Mouse (Mus musculus): Measurements from ENCODE around the gene Arl4a. TPM values are rescaled to one million over a fixed set of nuclear protein-coding genes. Genes with fewer than 3 reads are reported as not detected.

Arl4a gene
- total RNA-seq, 1 experiment from 2014 or later = 19.2 TPM

DNA sequence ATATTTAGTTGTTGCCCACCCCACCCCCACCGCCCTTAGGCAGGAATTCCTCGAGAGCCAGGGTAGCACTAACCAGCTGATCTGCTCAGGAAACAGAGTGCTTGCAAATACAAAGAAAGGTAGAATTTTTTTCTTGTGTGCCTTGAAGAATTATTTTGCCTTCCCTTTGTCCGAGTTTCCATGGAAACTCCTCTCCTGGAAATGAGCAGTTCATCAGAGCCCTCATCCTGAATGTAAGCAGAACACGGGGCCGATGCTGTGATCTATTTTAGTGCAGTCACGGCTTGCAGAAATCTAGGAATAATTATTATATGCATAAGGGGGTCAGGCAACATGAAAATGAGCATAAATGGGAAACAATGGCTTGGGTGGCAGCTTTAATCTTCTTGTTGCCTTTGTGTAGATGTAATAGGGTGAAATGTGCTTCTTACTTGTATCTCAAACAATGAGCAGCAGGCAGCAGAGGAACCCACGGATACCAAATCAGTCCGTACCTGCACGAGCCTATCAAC lies 61.9 kb downstream of the Arl4a start:
- ATAC-seq (replicated peaks; ENCODE audit: insufficient number of reproducible peaks, low FRiP score, low TSS enrichment, poor library complexity, severe bottlenecking) = no peak

DNA sequence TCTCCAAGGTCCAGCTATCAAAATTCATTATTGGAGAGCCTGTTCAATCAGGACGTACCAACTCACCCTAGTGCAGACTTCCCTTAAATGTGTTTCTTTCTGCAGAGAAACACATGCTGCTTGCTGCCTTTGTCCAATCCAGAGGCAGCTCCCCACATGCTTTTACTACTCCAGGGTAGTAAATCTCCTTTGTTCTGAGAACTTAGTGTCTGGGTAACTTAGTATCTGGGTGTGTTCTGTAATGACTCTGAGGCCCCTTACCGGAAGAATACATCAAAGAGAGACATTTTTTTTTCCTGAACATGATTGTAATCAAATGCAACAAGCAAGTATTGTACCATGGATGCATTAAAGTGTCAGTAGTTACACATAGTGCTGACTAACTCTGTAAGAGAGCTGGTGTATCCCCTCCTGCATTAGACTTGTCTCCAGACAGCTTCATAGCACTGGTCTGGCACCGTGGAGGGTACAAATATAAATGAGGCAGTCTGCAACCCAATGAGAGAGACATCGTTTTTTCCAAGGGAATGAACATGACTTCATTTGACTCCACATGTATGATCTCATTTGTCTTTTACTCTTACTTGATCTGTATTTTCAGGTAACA lies 62.7 kb downstream of the Arl4a start:
- ATAC-seq (replicated peaks; ENCODE audit: insufficient number of reproducible peaks, low FRiP score, low TSS enrichment, poor library complexity, severe bottlenecking) = no peak

GRCm38 (mm10) chr12:39974273-39974672 lies 63.6 kb downstream of the Arl4a start:
- no peak for ATAC-seq (replicated peaks; ENCODE audit: insufficient number of reproducible peaks, low FRiP score, low TSS enrichment, poor library complexity, severe bottlenecking)

- ATAC-seq (replicated peaks; ENCODE audit: insufficient number of reproducible peaks, low FRiP score, low TSS enrichment, poor library complexity, severe bottlenecking) = no peak
These were observed 68.3 kb downstream of the Arl4a start for GRCm38 (mm10) chr12:39969500-39969899.

DNA sequence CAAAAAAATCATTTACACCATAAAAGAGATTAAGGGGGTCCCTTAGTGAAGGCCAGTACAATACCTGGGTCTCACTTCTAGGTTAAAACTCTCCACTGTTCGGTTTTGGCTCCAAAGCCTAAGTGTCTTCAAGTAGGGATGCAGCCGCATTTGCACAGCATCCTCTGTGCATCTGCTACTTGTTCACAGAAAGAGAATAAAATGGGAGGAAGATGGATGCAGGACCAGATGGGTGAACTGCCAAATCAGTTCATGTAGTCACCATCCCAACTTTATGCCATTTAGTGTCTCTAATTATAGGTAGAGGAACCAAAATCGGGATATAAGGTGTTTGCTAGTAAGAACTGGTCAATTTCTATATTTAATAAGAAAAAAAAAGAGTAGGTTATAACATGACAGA lies 69.7 kb downstream of the Arl4a start:
- no peak for ATAC-seq (replicated peaks; ENCODE audit: insufficient number of reproducible peaks, low FRiP score, low TSS enrichment, poor library complexity, severe bottlenecking)

GRCm38 (mm10) chr12:39959166-39959565 lies 78.7 kb downstream of the Arl4a start:
- no peak for ATAC-seq (replicated peaks; ENCODE audit: insufficient number of reproducible peaks, low FRiP score, low TSS enrichment, poor library complexity, severe bottlenecking)

GRCm38 (mm10) chr12:39957931-39958671 lies 79.7 kb downstream of the Arl4a start:
- no peak for ATAC-seq (replicated peaks; ENCODE audit: insufficient number of reproducible peaks, low FRiP score, low TSS enrichment, poor library complexity, severe bottlenecking)

GRCm38 (mm10) chr12:39956396-39956795 lies 81.4 kb downstream of the Arl4a start:
- no peak for ATAC-seq (replicated peaks; ENCODE audit: insufficient number of reproducible peaks, low FRiP score, low TSS enrichment, poor library complexity, severe bottlenecking)

Other genes with a start within 250 kb of the Arl4a start
- gene Scin, start 96.2 kb upstream of the Arl4a start, total RNA-seq (2017) = 0.39 to 0.57 TPM (median 0.43 TPM) in 3 replicates
- 0.29 to 1.2 TPM (median 0.96 TPM) in 3 replicates for gene Lsmem1, start 161.5 kb upstream of the Arl4a start, total RNA-seq (2017)
- 450 to 581 TPM (median 532 TPM) in 3 replicates for gene Ifrd1, start 210.5 kb upstream of the Arl4a start, total RNA-seq (2017)